Mouse (Mus musculus): ENCODE measurements around the gene Pou6f2. TPM values are rescaled to one million over a fixed set of nuclear protein-coding genes. Genes with fewer than 3 reads are reported as not detected.

Gene Pou6f2
- polyA plus RNA-seq, 1 experiment from 2014 or later = 0.22 TPM

DNA sequence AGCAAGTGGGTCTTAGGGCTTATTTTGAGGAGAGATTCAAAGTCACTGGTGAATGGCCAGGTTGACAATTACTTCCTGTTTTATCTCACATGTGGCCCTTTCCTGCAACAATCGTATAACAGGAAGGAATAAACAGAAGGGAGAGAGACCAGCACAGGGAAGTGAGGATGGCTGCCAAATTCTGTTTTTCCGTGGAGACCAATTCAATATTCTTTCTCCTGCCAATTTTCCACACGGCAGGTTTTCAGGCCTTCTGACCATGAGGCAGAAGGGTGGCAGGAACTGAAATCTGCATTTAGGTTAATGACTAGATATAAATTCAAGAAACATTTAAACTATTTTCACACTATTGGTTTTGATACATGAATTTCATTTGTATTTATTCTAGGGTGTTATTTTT is 224.5 kb downstream of the Pou6f2 start:
- Histone ChIP-seq H3K9ac (ENCODE audit: low read depth, low read length) (no peak overlapping the region), H3K4me1 (ENCODE audit: control insufficient read depth, insufficient read depth, low read length) (no peaks in the 10 kb centered on the region), H3K4me2 (ENCODE audit: low read depth, low read length) (no peak overlapping the region), H3K27ac (replicated peaks; ENCODE audit: low read depth, low read length) (no peak overlapping the region), H3K36me3 (ENCODE audit: control insufficient read depth, insufficient read depth, low read length) (no peaks in the 10 kb centered on the region), H3K27me3 (replicated peaks; ENCODE audit: control insufficient read depth, insufficient read depth, low read length) (no peaks in the 10 kb centered on the region), H3K9me3 (ENCODE audit: control insufficient read depth, low read length) (no peaks in the 10 kb centered on the region), H3K4me3 (ENCODE audit: low read depth, low read length) (no peak overlapping the region)
- DNase-seq (ENCODE audit: low spot score) (peak; percentile 11), ATAC-seq (ENCODE audit: low read depth) (no peak)
- WGBS = 39% methylated on average over 3 of the region's 3 CpGs

DNA sequence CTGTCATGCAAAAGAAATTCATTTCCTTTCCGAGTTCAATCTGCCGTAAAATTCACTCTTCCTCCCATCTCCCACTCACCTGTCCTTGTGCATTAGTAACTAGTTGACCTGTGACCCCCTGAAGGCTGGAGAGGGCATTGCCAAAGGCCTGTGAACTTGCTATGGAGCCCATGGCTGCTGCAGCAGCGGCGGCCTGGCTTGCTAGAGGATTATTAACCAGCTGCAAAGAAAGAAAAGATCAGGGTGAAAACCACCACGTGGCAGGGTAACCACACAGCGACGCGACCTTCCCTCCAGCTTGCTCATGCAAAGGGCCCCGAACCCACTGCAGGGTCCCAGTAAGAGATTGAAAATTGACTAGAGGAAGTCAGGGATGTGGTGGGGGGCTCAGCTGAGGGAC is 225.2 kb downstream of the Pou6f2 start:
- no peak overlapping the region for H3K9ac ChIP-seq (ENCODE audit: low read depth, low read length)
- no peaks in the 10 kb centered on the region for H3K9me3 ChIP-seq (ENCODE audit: control insufficient read depth, low read length)
- ATAC-seq (ENCODE audit: low read depth) (no peak), DNase-seq (ENCODE audit: low spot score) (no peak)
- H3K27ac ChIP-seq (replicated peaks; ENCODE audit: low read depth, low read length) = no peak overlapping the region
- H3K36me3 ChIP-seq (ENCODE audit: control insufficient read depth, insufficient read depth, low read length) = no peaks in the 10 kb centered on the region
- no peaks in the 10 kb centered on the region for H3K4me1 ChIP-seq (ENCODE audit: control insufficient read depth, insufficient read depth, low read length)
- 39% methylated on average over 9 of the region's 9 CpGs for WGBS
- H3K27me3 ChIP-seq (replicated peaks; ENCODE audit: control insufficient read depth, insufficient read depth, low read length) = no peaks in the 10 kb centered on the region
- no peak overlapping the region for H3K4me2 ChIP-seq (ENCODE audit: low read depth, low read length)
- no peak overlapping the region for H3K4me3 ChIP-seq (ENCODE audit: low read depth, low read length)

DNA sequence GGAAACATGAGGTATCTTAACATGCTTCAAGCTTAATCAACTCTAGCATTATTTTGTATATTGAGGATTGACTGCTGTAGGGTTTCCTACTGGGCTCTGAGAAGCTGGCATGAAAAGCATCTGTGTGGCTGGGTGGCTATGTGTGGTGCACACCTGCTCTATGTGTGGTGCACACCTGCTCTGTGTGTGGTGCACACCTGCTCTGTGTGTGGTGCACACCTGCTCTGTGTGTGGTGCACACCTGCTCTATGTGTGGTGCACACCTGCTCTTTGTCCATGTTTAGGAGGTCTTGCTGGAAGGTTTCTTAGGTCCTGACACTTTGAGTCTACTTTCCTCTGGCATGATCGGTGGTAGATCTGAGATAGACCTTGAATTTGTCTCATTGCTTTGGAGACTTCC is 233.3 kb downstream of the Pou6f2 start:
- DNase-seq (ENCODE audit: low spot score) = no peak
- Histone ChIP-seq H3K9me3 (ENCODE audit: control insufficient read depth, low read length) (no peaks in the 10 kb centered on the region), H3K9ac (ENCODE audit: low read depth, low read length) (no peak overlapping the region), H3K4me3 (ENCODE audit: low read depth, low read length) (no peak overlapping the region), H3K4me1 (ENCODE audit: control insufficient read depth, insufficient read depth, low read length) (no peaks in the 10 kb centered on the region), H3K27me3 (replicated peaks; ENCODE audit: control insufficient read depth, insufficient read depth, low read length) (no peaks in the 10 kb centered on the region), H3K27ac (replicated peaks; ENCODE audit: low read depth, low read length) (no peak overlapping the region), H3K4me2 (ENCODE audit: low read depth, low read length) (no peak overlapping the region), H3K36me3 (ENCODE audit: control insufficient read depth, insufficient read depth, low read length) (no peaks in the 10 kb centered on the region)
- WGBS = 79% methylated on average over 1 of the region's 1 CpGs
- ATAC-seq (ENCODE audit: low read depth) = no peak

DNA sequence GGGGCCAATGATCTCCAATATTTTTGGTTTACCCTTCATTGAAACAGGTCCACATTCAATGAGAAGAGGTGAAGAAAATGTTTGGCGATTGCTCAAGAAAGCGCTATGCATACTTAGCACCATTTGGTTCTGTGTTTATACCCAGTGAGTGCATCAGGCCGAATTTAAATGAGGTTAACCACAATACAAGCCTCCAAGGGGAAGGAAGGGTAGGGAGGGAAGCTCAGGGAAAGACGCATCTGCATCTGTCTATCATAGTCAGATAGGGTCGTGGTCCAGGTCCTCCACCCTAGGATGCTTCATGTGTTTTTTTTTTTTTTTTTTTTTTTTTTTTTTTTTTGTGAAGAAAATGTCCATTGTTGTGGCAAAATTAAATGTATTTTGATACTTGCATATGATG is 236.9 kb downstream of the Pou6f2 start:
- H3K9me3 ChIP-seq (ENCODE audit: control insufficient read depth, low read length) = no peaks in the 10 kb centered on the region
- H3K4me2 ChIP-seq (ENCODE audit: low read depth, low read length) = no peak overlapping the region
- H3K27ac ChIP-seq (replicated peaks; ENCODE audit: low read depth, low read length) = no peak overlapping the region
- H3K4me1 ChIP-seq (ENCODE audit: control insufficient read depth, insufficient read depth, low read length) = no peaks in the 10 kb centered on the region
- no peaks in the 10 kb centered on the region for H3K27me3 ChIP-seq (replicated peaks; ENCODE audit: control insufficient read depth, insufficient read depth, low read length)
- no peaks in the 10 kb centered on the region for H3K36me3 ChIP-seq (ENCODE audit: control insufficient read depth, insufficient read depth, low read length)
- ATAC-seq (ENCODE audit: low read depth) = no peak
- WGBS = 69% methylated on average over 5 of the region's 5 CpGs
- no peak overlapping the region for H3K4me3 ChIP-seq (ENCODE audit: low read depth, low read length)
- no peak overlapping the region for H3K9ac ChIP-seq (ENCODE audit: low read depth, low read length)
- DNase-seq (ENCODE audit: low spot score) = no peak

DNA sequence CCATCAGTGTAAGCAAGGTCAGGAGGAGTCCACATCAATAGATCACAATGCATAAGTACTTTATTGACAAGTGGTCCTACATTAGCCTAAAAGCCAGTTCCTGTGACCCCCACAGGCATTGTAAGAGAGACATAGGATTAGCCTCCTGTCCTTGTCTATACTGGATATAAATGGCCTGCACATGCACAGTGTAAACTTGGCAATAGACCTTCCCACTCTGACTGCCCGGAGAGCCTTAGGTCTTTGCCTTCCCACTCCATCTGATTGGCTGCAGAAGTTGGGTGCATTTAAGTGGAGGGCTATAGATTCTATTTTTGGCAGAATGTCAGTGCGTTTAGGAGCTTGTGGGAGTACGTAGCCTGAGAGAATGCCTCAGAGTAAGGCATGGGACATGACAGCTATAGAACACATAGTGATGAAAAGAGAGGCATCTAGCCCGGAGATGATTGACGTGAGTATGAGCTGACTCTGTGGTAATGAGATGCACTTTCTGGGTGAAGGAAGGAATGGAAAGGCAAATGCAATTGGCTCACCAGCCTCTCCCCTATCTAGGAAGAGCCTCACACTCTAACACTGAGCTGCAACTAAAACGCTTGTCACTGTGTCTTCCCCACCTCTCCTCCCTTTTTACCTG is 243.4 kb downstream of the Pou6f2 start:
- Histone ChIP-seq H3K9ac (ENCODE audit: low read depth, low read length) (no peak overlapping the region), H3K9me3 (ENCODE audit: control insufficient read depth, low read length) (no peaks in the 10 kb centered on the region), H3K4me2 (ENCODE audit: low read depth, low read length) (no peak overlapping the region), H3K4me3 (ENCODE audit: low read depth, low read length) (no peak overlapping the region), H3K36me3 (ENCODE audit: control insufficient read depth, insufficient read depth, low read length) (no peaks in the 10 kb centered on the region), H3K27me3 (replicated peaks; ENCODE audit: control insufficient read depth, insufficient read depth, low read length) (no peaks in the 10 kb centered on the region), H3K27ac (replicated peaks; ENCODE audit: low read depth, low read length) (no peak overlapping the region), H3K4me1 (ENCODE audit: control insufficient read depth, insufficient read depth, low read length) (no peaks in the 10 kb centered on the region)
- ATAC-seq (ENCODE audit: low read depth) (no peak), DNase-seq (ENCODE audit: low spot score) (no peak)
- WGBS = 76% methylated on average over 6 of the region's 6 CpGs

DNA sequence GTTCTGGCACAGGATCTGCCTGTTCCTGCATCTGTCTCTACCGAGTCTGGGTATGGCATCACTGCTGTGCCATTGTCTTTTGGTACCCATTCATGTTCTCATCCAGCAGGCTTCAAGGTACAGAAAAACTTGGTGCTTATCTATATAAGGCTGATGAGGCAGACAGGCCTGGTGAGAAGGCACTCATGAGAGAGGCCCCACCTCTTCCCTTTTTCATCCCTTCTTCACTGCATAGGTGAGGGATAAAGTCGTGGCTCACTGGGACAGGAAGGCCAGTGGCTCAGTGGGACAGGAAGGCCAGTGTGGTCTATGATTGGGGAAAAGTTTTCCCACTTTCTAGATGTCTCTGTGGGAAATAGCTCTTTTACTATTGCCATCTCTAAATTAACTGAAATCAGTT is 263.8 kb downstream of the Pou6f2 start:
- DNase-seq (ENCODE audit: low spot score) (no peak), ATAC-seq (ENCODE audit: low read depth) (no peak)
- H3K4me1 ChIP-seq (ENCODE audit: control insufficient read depth, insufficient read depth, low read length) = 0 out of 2 replicates have a peak, but pooled peaks cover 2% of the 10 kb centered on the region
- no peak overlapping the region for H3K4me3 ChIP-seq (ENCODE audit: low read depth, low read length)
- no peak overlapping the region for H3K27ac ChIP-seq (replicated peaks; ENCODE audit: low read depth, low read length)
- 55% methylated on average over 2 of the region's 2 CpGs for WGBS
- no peak overlapping the region for H3K9ac ChIP-seq (ENCODE audit: low read depth, low read length)
- no peak overlapping the region for H3K4me2 ChIP-seq (ENCODE audit: low read depth, low read length)
- no peaks in the 10 kb centered on the region for H3K36me3 ChIP-seq (ENCODE audit: control insufficient read depth, insufficient read depth, low read length)
- H3K9me3 ChIP-seq (ENCODE audit: control insufficient read depth, low read length) = no peaks in the 10 kb centered on the region
- H3K27me3 ChIP-seq (replicated peaks; ENCODE audit: control insufficient read depth, insufficient read depth, low read length) = no peaks in the 10 kb centered on the region

DNA sequence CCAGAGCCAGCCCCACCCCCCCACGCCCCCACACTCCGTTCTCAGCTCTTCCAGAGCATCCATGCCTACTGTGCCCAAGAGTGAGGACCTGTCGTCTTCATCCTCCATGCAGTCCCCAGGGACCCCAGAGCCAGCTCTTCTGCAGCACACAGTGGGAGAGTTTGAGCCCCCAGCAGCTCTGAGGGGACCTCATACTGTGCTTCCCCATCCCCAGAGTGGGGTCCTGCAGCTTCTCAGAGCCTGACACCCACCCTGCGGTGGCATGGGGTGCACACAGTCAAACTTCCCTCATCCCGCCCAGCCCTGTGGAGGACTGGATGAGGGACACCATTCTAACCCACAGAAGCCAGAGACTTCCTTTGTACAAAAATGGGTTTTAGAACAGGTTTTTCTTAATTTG is 264.3 kb downstream of the Pou6f2 start:
- WGBS = 70% methylated on average over 5 of the region's 5 CpGs

DNA sequence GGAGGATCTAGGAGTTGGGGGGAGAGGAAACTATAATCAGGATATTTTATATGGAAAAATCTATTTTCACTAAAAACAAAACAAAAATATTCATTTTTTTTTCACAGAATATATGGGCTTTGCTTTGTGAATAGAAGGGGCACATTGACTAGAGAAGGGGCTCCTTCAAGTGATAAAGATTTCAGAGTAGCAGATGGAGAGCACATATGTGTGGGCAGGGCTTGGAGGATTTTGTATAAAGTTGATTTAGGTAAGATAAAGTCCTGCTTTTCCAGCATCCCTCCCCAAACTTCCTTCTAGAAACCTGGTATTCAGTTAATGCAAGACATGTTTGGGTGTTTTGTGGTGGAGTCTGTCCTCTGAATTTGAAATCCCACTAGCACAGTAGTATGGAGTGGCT is 266.2 kb downstream of the Pou6f2 start:
- Histone ChIP-seq H3K4me1 (ENCODE audit: control insufficient read depth, insufficient read depth, low read length) (0 out of 2 replicates have a peak, but pooled peaks cover 2% of the 10 kb centered on the region), H3K9ac (ENCODE audit: low read depth, low read length) (no peak overlapping the region), H3K27ac (replicated peaks; ENCODE audit: low read depth, low read length) (no peak overlapping the region), H3K27me3 (replicated peaks; ENCODE audit: control insufficient read depth, insufficient read depth, low read length) (no peaks in the 10 kb centered on the region), H3K4me2 (ENCODE audit: low read depth, low read length) (no peak overlapping the region), H3K9me3 (ENCODE audit: control insufficient read depth, low read length) (no peaks in the 10 kb centered on the region), H3K36me3 (ENCODE audit: control insufficient read depth, insufficient read depth, low read length) (no peaks in the 10 kb centered on the region), H3K4me3 (ENCODE audit: low read depth, low read length) (no peak overlapping the region)
- ATAC-seq (ENCODE audit: low read depth) (no peak), DNase-seq (ENCODE audit: low spot score) (no peak)

More for the DNA sequence above, 264.3 kb downstream of the Pou6f2 start:
- Histone ChIP-seq H3K27ac (replicated peaks; ENCODE audit: low read depth, low read length) (no peak overlapping the region), H3K36me3 (ENCODE audit: control insufficient read depth, insufficient read depth, low read length) (no peaks in the 10 kb centered on the region), H3K4me3 (ENCODE audit: low read depth, low read length) (no peak overlapping the region), H3K9ac (ENCODE audit: low read depth, low read length) (no peak overlapping the region), H3K4me1 (ENCODE audit: control insufficient read depth, insufficient read depth, low read length) (0 out of 2 replicates have a peak, but pooled peaks cover 2% of the 10 kb centered on the region), H3K27me3 (replicated peaks; ENCODE audit: control insufficient read depth, insufficient read depth, low read length) (no peaks in the 10 kb centered on the region), H3K4me2 (ENCODE audit: low read depth, low read length) (no peak overlapping the region), H3K9me3 (ENCODE audit: control insufficient read depth, low read length) (no peaks in the 10 kb centered on the region)
- ATAC-seq (ENCODE audit: low read depth) (no peak), DNase-seq (ENCODE audit: low spot score) (no peak)

DNA sequence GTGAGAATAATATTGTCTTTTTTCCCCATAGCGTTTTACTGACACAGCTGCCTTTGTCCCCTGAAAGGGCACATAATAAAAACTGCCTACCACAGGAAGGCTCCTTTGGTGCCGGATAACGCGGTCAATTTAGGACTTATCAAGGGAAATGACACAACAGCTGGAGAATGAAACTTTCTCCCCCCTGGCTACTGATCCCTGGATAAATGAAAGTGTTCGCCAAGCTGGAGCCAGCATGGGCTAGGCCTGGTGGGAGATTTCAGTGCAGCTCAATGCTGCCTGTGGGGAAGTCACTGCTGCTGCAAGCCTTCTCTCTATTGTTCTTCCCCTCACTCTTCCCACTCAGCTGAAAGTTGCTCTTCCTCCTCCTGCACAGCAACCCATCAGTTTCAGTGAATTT is 267.8 kb downstream of the Pou6f2 start:
- Histone ChIP-seq H3K9ac (ENCODE audit: low read depth, low read length) (no peak overlapping the region), H3K4me2 (ENCODE audit: low read depth, low read length) (no peak overlapping the region), H3K36me3 (ENCODE audit: control insufficient read depth, insufficient read depth, low read length) (no peaks in the 10 kb centered on the region), H3K27ac (replicated peaks; ENCODE audit: low read depth, low read length) (no peak overlapping the region), H3K4me1 (ENCODE audit: control insufficient read depth, insufficient read depth, low read length) (peaks cover 5% of the 10 kb centered on the region), H3K4me3 (ENCODE audit: low read depth, low read length) (no peak overlapping the region), H3K27me3 (replicated peaks; ENCODE audit: control insufficient read depth, insufficient read depth, low read length) (no peaks in the 10 kb centered on the region), H3K9me3 (ENCODE audit: control insufficient read depth, low read length) (no peaks in the 10 kb centered on the region)
- ATAC-seq (ENCODE audit: low read depth) (no peak; the same call in 1 of the 2 replicates), DNase-seq (ENCODE audit: low spot score) (peak; percentile 24)
- WGBS = 21% methylated on average over 5 of the region's 5 CpGs

Data from embryonic facial prominence, embryonic 14.5 days (tissue).